Mouse (Mus musculus) bone marrow macrophage, adult 2 months (primary cell): ENCODE data around the gene Ccdc18.

ENCODE experiments used
- CTCF ChIP-seq: IDR thresholded peaks from 2 replicates; pipeline ENCODE4 v1.5.1; 2012; ENCODE audit warnings: low read depth, mild to moderate bottlenecking, low read length, moderate library complexity
- POLR2A ChIP-seq: IDR thresholded peaks from 2 replicates; pipeline ENCODE4 v1.6.1; 2012; ENCODE audit warnings: mild to moderate bottlenecking, low read depth, low read length, borderline replicate concordance

- no peak for TF ChIP-seq CTCF
- TF ChIP-seq POLR2A: no peak
Observed at GRCm38 (mm10) chr5:108100196-108100595, 32.5 kb upstream of the Ccdc18 start.
